Mouse (Mus musculus): ENCODE measurements around the gene Slc2a12.

The Slc2a12 gene

DNA sequence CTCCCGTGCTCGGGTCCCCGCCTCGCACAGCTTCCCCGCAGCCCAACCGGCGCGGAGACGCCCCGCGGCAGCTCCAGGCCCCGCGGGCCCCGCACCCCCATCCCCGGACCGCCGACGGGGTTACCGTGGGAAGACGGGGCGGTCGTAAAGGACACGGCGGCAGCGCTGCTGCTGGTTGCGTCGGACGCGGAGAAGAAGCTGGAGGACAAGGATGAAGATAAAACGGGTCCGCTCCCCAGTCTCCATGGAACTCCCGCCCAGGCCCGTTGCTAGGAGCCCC is 86.1 kb downstream of the Slc2a12 start:
- no peak for DNase-seq

DNA sequence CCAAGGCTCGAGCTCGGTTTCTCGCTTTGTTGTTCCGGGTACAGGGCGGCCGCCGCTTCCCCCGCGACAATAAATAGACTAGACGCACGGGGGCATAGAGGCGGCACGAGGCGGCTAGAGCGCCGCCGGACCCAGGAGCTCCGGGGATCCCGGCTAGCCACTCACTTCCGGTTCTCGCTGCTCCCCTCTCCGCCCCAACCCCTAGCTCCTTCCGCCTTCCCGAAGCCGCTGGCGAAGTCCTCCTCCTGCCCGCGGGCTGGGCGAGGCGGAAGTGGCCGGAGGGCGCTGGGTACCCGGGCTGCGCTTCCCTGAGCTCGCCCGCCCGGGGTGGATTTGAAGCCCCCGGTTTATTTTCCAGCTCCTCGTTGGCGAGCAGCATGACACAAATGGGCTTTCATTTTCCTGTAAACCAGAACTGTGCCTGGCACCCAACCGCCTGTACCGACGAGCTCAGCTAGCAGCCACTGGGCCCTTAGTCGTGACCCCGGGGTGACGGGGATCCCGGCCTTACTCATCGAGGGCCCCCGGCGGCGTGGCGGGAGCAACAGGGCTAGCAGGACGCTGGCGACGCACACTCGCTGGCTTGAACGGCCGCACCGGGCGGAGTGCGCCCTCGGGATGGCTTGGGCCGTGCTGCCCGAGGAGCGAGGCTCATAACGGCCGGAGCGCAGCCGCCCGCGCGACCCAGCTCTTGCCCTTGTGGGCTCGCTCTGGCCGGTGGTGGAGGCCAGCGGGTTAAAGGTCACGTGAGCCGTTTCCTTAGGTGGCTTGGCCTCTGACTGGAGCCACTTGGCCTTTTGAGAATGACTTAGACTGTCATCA is 86.7 kb downstream of the Slc2a12 start, which contains the start of gene Tbpl1:
Gene Tbpl1, minus strand, starts transcription at position 667 of the 822 bp plus-strand sequence.
- peak; percentile 96 for DNase-seq

DNA sequence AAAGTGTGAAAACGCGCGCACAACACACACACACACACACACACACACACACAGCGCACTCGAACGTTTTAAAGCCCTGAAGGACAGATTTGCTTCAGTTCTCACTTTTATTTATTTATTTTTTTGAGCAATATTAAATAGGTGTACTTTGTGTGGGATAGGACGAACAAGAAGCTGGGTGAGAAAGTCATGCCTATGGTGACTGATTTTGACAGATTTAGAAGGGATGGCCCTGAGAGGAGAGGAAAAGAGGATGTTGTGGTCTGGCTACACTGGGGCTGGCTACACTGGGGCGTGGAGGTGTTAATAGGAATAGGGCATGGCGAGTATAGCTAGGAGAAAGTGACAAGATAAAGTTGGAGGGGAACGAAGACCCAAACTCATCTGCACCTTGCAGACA is 87.4 kb downstream of the Slc2a12 start:
- DNase-seq, result no peak

DNA sequence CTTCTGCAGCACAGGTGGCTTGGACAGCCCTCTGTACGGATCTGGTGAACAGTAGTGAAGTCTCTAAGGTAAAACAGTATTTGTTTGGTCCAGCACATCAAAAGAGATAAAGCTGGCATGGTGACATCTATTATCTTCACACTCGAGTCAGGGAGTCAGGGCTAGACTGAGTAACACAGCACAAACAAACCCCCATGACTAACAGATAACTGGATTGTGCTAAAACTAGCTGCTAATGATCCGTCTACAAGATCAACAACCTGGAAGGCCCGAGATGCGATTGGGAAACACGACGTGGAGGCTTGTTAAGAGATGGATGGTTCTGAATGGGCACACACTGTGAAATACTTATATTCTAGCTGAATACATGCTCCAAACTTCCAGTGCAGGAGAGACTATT is 101.1 kb downstream of the Slc2a12 start:
- no peak for DNase-seq

DNA sequence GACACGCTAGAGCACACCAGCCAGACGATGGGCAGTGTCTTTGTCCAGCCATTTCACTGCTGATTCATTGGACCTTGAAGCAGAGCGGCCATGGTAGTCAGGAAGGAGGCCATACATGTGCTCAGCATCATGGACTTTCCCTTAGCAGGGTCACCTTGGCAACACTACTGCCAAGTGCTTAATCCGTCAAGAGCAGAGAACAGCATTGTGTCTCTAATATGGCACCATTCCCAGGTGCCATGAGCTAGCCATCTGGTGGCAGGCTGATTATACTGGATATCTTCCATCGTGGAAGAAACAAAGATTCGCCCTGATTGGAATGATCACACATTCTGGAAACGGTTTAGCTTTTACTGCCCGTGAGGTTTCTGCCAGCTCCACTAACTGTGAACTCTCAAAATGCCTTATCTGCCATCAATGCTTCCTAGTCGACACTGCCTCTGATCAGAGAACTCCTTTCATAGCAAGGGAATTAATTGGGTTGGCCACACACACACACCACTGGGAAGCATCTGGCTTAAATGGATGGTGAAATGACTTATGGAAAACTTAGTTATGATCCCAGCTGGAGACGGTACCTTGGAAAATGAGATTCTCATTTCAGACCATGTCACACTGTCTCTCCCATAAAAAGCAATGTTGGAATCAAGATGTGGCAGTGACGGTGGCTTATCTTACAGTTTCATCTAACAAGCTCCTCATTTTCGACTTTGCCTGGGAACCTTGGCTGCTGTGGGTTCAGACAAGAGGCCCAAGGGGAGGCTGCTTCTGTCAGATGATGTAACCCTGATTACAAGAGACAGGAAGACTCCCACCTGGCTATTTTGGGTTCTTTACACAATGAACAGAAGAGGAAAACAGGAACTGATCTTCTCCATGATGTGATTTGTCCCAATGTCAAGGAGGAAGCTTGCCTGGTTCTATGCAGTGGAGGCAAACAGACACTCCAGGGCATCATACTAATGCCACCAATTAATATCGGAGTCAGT is 101.8 kb downstream of the Slc2a12 start:
- DNase-seq, result no peak

DNA sequence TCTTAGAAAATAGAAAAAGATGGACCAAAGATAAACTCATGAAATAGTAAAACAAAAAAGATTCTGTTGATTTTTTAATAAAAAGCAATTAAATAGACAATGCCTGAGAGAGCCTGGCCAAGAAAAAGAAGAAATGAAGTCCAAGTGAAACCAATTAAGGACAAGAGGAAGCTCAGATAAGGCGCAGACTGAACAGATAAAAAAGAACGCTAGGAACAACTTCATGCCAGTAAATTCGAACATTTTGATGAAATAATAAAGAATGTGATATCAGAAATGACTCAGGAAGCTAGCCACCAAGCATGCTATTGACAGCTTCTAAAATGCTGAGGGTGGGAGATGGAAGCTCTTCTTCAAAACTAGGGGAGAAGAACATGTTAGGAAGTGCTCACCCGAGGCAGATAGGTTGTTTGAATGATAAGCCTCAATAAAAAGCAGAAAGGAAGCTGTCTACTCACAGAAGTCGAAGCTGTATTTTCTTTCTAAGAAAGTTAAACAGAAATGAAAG is 106.4 kb downstream of the Slc2a12 start:
- DNase-seq, result no peak
